Comparison of ENCODE assay signal across 7 mouse cellular contexts in genomic region chr7:43311632-43312031, GRCm38 (mm10). TPM values are rescaled to one million over a fixed set of nuclear protein-coding genes. Genes with fewer than 3 reads are reported as not detected.
A peak's percentile ranks its signal among the peaks of the same experiment; 100 is the strongest.
DNase-seq lines count a peak whose midpoint lies in the region; ATAC-seq and TF ChIP-seq lines count a peak whose summit lies in the region.

No protein-coding gene starts in this region.

- peaks cover 30% of the 10 kb centered on the region for H3K4me1 ChIP-seq in heart, postnatal 0 days (ENCODE audit: control insufficient read depth, insufficient read depth)
- peaks cover 19% of the 10 kb centered on the region for H3K4me1 ChIP-seq in liver, embryonic 11.5 days (replicated peaks; ENCODE audit: control insufficient read depth, insufficient read depth, low read length)
- 0 out of 2 replicates have a peak, but pooled peaks cover 4% of the 10 kb centered on the region for H3K4me1 ChIP-seq in stomach, postnatal 0 days (replicated peaks; ENCODE audit: control insufficient read depth, insufficient read depth)

- peak; percentile 2 for DNase-seq in 3T3-L1 (ENCODE audit: low read depth, low spot score)
- peak; percentile 6 for DNase-seq in MN1 (ENCODE audit: low spot score)
- peak; percentile 31 for DNase-seq in heart, postnatal 0 days (ENCODE audit: low spot score)
- no peak for DNase-seq in liver, embryonic 11.5 days (ENCODE audit: low spot score)
- no peak for DNase-seq in stomach, postnatal 0 days (ENCODE audit: low spot score)
- no peak for DNase-seq in gastrocnemius, postnatal 4 days (ENCODE audit: low spot score in 2 of 2)
- DNase-seq in adipocyte (ENCODE audit: low spot score) = no peak

- no peak for ATAC-seq in heart, postnatal 0 days (ENCODE audit: insufficient read depth, low read depth)
- no peak for ATAC-seq in liver, embryonic 11.5 days (replicated peaks; ENCODE audit: low FRiP score)
- no peak for ATAC-seq in stomach, postnatal 0 days (ENCODE audit: low FRiP score, low TSS enrichment)

- TF ChIP-seq EP300 in heart, postnatal 0 days (IDR thresholded peaks at IDR 0.05; ENCODE audit: low read depth) = no peak
- no peak for TF ChIP-seq EP300 in stomach, postnatal 0 days (optimal IDR thresholded peaks at IDR 0.05)

- H3K9me3 ChIP-seq in heart, postnatal 0 days (replicated peaks; ENCODE audit: control insufficient read depth, low read length) = no peaks in the 10 kb centered on the region
- no peaks in the 10 kb centered on the region for H3K9me3 ChIP-seq in liver, embryonic 11.5 days (ENCODE audit: control insufficient read depth, low read length)
- no peaks in the 10 kb centered on the region for H3K9me3 ChIP-seq in stomach, postnatal 0 days (ENCODE audit: control insufficient read depth, low read length)

- no peaks in the 10 kb centered on the region for H3K27me3 ChIP-seq in heart, postnatal 0 days (ENCODE audit: control insufficient read depth, insufficient read depth, low read length)
- H3K27me3 ChIP-seq in liver, embryonic 11.5 days (replicated peaks; ENCODE audit: control insufficient read depth, insufficient read depth, low read length) = no peaks in the 10 kb centered on the region
- H3K27me3 ChIP-seq in stomach, postnatal 0 days (ENCODE audit: control insufficient read depth, insufficient read depth, low read length) = no peaks in the 10 kb centered on the region

- peak overlapping the region; percentile 97 for H3K27ac ChIP-seq in heart, postnatal 0 days (ENCODE audit: low read depth)
- H3K27ac ChIP-seq in liver, embryonic 11.5 days (ENCODE audit: low read depth, low read length) = peak overlapping the region; percentile 6; the same call in 1 of the 2 replicates
- no peak overlapping the region for H3K27ac ChIP-seq in stomach, postnatal 0 days (replicated peaks)

- H3K4me3 ChIP-seq in heart, postnatal 0 days (ENCODE audit: low read depth, low read length) = peak overlapping the region; percentile 88
- H3K4me3 ChIP-seq in liver, embryonic 11.5 days (ENCODE audit: low read depth, low read length) = peak overlapping the region; percentile 76
- peak overlapping the region; percentile 85; the same call in 1 of the 2 replicates for H3K4me3 ChIP-seq in stomach, postnatal 0 days (ENCODE audit: low read depth, low read length)

- H3K9ac ChIP-seq in heart, postnatal 0 days (replicated peaks; ENCODE audit: low read depth, low read length) = 0 out of 2 replicates have a peak overlapping the region, but pooled peaks have one; percentile 89
- H3K9ac ChIP-seq in liver, embryonic 11.5 days (ENCODE audit: low read depth, low read length) = no peak overlapping the region
- H3K9ac ChIP-seq in stomach, postnatal 0 days (ENCODE audit: low read length) = peak overlapping the region; percentile 89; the same call in 1 of the 2 replicates

- no peak for TF ChIP-seq CTCF in heart, postnatal 0 days (IDR thresholded peaks at IDR 0.05; ENCODE audit: low read depth)
- no peak for TF ChIP-seq CTCF in stomach, postnatal 0 days (IDR thresholded peaks at IDR 0.05; ENCODE audit: low read depth)

- peak overlapping the region; percentile 91 for H3K4me2 ChIP-seq in heart, postnatal 0 days (ENCODE audit: low read depth, low read length)
- peak overlapping the region; percentile 87 for H3K4me2 ChIP-seq in liver, embryonic 11.5 days
- peak overlapping the region; percentile 88 for H3K4me2 ChIP-seq in stomach, postnatal 0 days (replicated peaks; ENCODE audit: low read depth)

- H3K36me3 ChIP-seq in heart, postnatal 0 days (replicated peaks; ENCODE audit: control insufficient read depth, insufficient read depth, low read length) = peaks cover 35% of the 10 kb centered on the region
- peaks cover 12% of the 10 kb centered on the region; the same call in 1 of the 2 replicates for H3K36me3 ChIP-seq in liver, embryonic 11.5 days (ENCODE audit: control insufficient read depth, insufficient read depth, low read length)
- H3K36me3 ChIP-seq in stomach, postnatal 0 days (ENCODE audit: control insufficient read depth, insufficient read depth, low read length) = 0 out of 2 replicates have a peak, but pooled peaks cover 4% of the 10 kb centered on the region

- WGBS in heart, postnatal 0 days = 30% methylated on average over 6 of the region's 6 CpGs
- 54% methylated on average over 6 of the region's 6 CpGs for WGBS in liver, embryonic 11.5 days
- WGBS in stomach, postnatal 0 days = 69% methylated on average over 6 of the region's 6 CpGs

RNA-seq across cellular contexts. Expression of gene Zfp715, which starts 1.5 kb away (rescaled TPM):
- total RNA-seq in heart, postnatal 0 days (2014; rRNA removed; ENCODE audit: low replicate concordance) = 13.1 and 16.9 TPM in 2 replicates
- polyA plus RNA-seq in heart, postnatal 0 days (2015; fragmentation: Nextera tagmentation; extraction: Ambion mirVana) = 8.2 and 8.3 TPM in 2 replicates
- 10.4 and 14.1 TPM in 2 replicates for polyA plus RNA-seq in liver, embryonic 11.5 days (2014; fragmentation: Nextera tagmentation; extraction: Ambion mirVana)
- polyA plus RNA-seq in stomach, postnatal 0 days (2015; fragmentation: Nextera tagmentation; extraction: Ambion mirVana) = 5.4 and 6.5 TPM in 2 replicates
- 10 to 100 TPM; 20.0 to 21.5 TPM for total RNA-seq in gastrocnemius, postnatal 4 days (2021)

RNA-seq across cellular contexts. Expression of gene Siglecf, which starts 39.5 kb away (rescaled TPM):
- 0.12 TPM in 1 of 2 replicates, not detected in the other for total RNA-seq in heart, postnatal 0 days (2014; rRNA removed; ENCODE audit: low replicate concordance)
- 0.07 and 0.12 TPM in 2 replicates for polyA plus RNA-seq in heart, postnatal 0 days (2015; fragmentation: Nextera tagmentation; extraction: Ambion mirVana)
- polyA plus RNA-seq in liver, embryonic 11.5 days (2014; fragmentation: Nextera tagmentation; extraction: Ambion mirVana) = 2.7 and 2.9 TPM in 2 replicates
- polyA plus RNA-seq in stomach, postnatal 0 days (2015; fragmentation: Nextera tagmentation; extraction: Ambion mirVana) = 0.04 and 0.10 TPM in 2 replicates
- total RNA-seq in gastrocnemius, postnatal 4 days (2021) = under 1 TPM; 0.10 to 0.17 TPM

Comparison
In these comparisons a context has a peak if more than half of its experiments do, and no peak if none do; other contexts are left out.
1. DNase-seq: peak in 3T3-L1 (single experiment), MN1 (single experiment) and heart, postnatal 0 days (single experiment); none in liver, embryonic 11.5 days (single experiment), stomach, postnatal 0 days (single experiment), gastrocnemius, postnatal 4 days (0 of 2) and adipocyte (single experiment).
2. Peak in every context shown above with its lines, with median percentiles within 50 percentile points of each other: H3K4me2 ChIP-seq and H3K4me3 ChIP-seq.